Mouse (Mus musculus) liver, embryonic 13.5 days (tissue): ENCODE measurements around the gene Smc1b. TPM values are rescaled to one million over a fixed set of nuclear protein-coding genes. Genes with fewer than 3 reads are reported as not detected.

Experiments
- ATAC-seq: fragments of 200-750 bp; cut with Nextera tagmentation; 2 replicates; pipeline ENCODE4 v1.8.0; 2017; ENCODE audit warnings: low read depth, mild to moderate bottlenecking, moderate number of reproducible peaks, moderate library complexity
- DNase-seq: peaks from one replicate; pipeline ENCODE4 v3.0.0; 2022
- H3K27ac ChIP-seq: fragments of 300-500 bp; sonication (generic); 2 replicates; pipeline ENCODE4 v1.5.1; 2015; ENCODE audit warnings: moderate library complexity, mild to moderate bottlenecking, inconsistent platforms
- H3K27me3 ChIP-seq: fragments of 300-500 bp; sonication (generic); 2 replicates; pipeline ENCODE4 v1.6.1; 2015; ENCODE audit warnings: mild to moderate bottlenecking, inconsistent platforms
- H3K36me3 ChIP-seq: fragments of 300-500 bp; sonication (generic); 2 replicates; pipeline ENCODE4 v1.6.1; 2015; ENCODE audit warnings: mild to moderate bottlenecking, inconsistent platforms
- H3K4me1 ChIP-seq: fragments of 300-500 bp; sonication (generic); replicated peaks from 2 replicates; pipeline ENCODE4 v1.6.1; 2015; ENCODE audit warnings: inconsistent platforms
- H3K4me2 ChIP-seq: fragments of 300-500 bp; sonication (generic); 2 replicates; pipeline ENCODE4 v1.6.1; 2015; ENCODE audit warnings: inconsistent platforms, mild to moderate bottlenecking, moderate library complexity
- H3K4me3 ChIP-seq: fragments of 300-500 bp; sonication (generic); replicated peaks from 2 replicates; pipeline ENCODE4 v1.5.1; 2015; ENCODE audit warnings: mild to moderate bottlenecking, inconsistent platforms
- H3K9ac ChIP-seq: fragments of 300-500 bp; sonication (generic); 2 replicates; pipeline ENCODE4 v1.6.1; 2015; ENCODE audit warnings: mild to moderate bottlenecking, inconsistent platforms
- H3K9me3 ChIP-seq: fragments of 300-500 bp; sonication (generic); replicated peaks from 2 replicates; pipeline ENCODE4 v1.6.1; 2016; ENCODE audit warnings: inconsistent platforms
- WGBS: fragments of 180-500 bp; shearing (Covaris S2); methylation state at CpG from one replicate; pipeline ENCODE4 v1.1.7; 2015; ENCODE audit not compliant: insufficient replicate concordance; 5-methylcytosine and 5-hydroxymethylcytosine counted together
- polyA plus RNA-seq: library from polyadenylated mRNA; unstranded; fragments of >200 nt; fragmentation: Nextera tagmentation; extraction: Ambion mirVana; gene quantifications from 2 replicates; pipeline ENCODE4 v1.2.1, GENCODE M21; 2015

The Smc1b gene
- polyA plus RNA-seq, 1 experiment from 2014 or later = 0.35 TPM

GRCm38 (mm10) chr15:85016951-85017664 lies 114.7 kb downstream of the Smc1b start, which contains the start of gene Upk3a:
TSS of gene Upk3a (plus strand) at chr15:85017141.
- H3K4me1 ChIP-seq = no peaks in the 10 kb centered on the region
- peaks cover 25% of the 10 kb centered on the region for H3K27me3 ChIP-seq
- no peak within 1 kb of the TSS for H3K4me3 ChIP-seq
- DNase-seq (no peak), ATAC-seq (no peak; the same call in 1 of the 2 replicates)
- H3K36me3 ChIP-seq = no peaks in the 10 kb centered on the region
- 10% methylated on average over 21 of the region's 21 CpGs for WGBS
- H3K27ac ChIP-seq = no peak within 1 kb of the TSS
- H3K9me3 ChIP-seq = no peaks in the 10 kb centered on the region
- H3K4me2 ChIP-seq = no peak within 1 kb of the TSS
- H3K9ac ChIP-seq = no peak within 1 kb of the TSS

- H3K27me3 ChIP-seq = peaks cover 25% of the 10 kb centered on the region
- DNase-seq = no peak
Measured at GRCm38 (mm10) chr15:85015771-85016170, 116.0 kb downstream of the Smc1b start.

More at GRCm38 (mm10) chr15:85015771-85016170, 116.0 kb downstream of the Smc1b start:
- no peak for ATAC-seq
- Histone ChIP-seq H3K9me3 (no peaks in the 10 kb centered on the region), H3K9ac (no peak overlapping the region), H3K4me1 (0 out of 2 replicates have a peak, but pooled peaks cover 3% of the 10 kb centered on the region), H3K36me3 (no peaks in the 10 kb centered on the region), H3K4me2 (no peak overlapping the region), H3K27ac (no peak overlapping the region), H3K4me3 (no peak overlapping the region)
- WGBS = 66% methylated on average over 11 of the region's 11 CpGs

Other genes with a start within 250 kb of the Smc1b start
- gene Gm29666, start 211.9 kb downstream of the Smc1b start, polyA plus RNA-seq = 0.37 and 0.50 TPM in 2 replicates
- gene Nup50, start 208.6 kb downstream of the Smc1b start, polyA plus RNA-seq = 30.0 and 42.7 TPM in 2 replicates
- gene 5031439G07Rik, start 143.4 kb downstream of the Smc1b start, polyA plus RNA-seq = 1.2 TPM in 2 replicates
- not detected in 2 replicates for gene Upk3a, start 114.8 kb downstream of the Smc1b start, polyA plus RNA-seq
- gene Fam118a, start 103.0 kb downstream of the Smc1b start, polyA plus RNA-seq = 8.6 and 8.7 TPM in 2 replicates
- gene Ribc2, start 114 bp upstream of the Smc1b start, polyA plus RNA-seq = not detected in 2 replicates
- gene Fbln1, start 74.0 kb upstream of the Smc1b start, polyA plus RNA-seq = 10.4 and 11.6 TPM in 2 replicates
- 92.8 and 98.2 TPM in 2 replicates for gene Atxn10, start 204.3 kb upstream of the Smc1b start, polyA plus RNA-seq